Mouse (Mus musculus) B cell, adult 2 months (primary cell): Measurements from ENCODE around the gene Cpeb2.

Experiments
- DNase-seq, 2 experiments: peaks; one replicate each; pipeline ENCODE4 v3.0.0; 2022

Gene Cpeb2

GRCm38 (mm10) chr5:43239141-43239835, 6.3 kb downstream of the Cpeb2 start:
- no peak for DNase-seq

GRCm38 (mm10) chr5:43240729-43241128, 7.8 kb downstream of the Cpeb2 start:
- no peak for DNase-seq

- DNase-seq = no peak
Observed at GRCm38 (mm10) chr5:43246236-43246635, 13.3 kb downstream of the Cpeb2 start.

- DNase-seq = no peak
Observed at GRCm38 (mm10) chr5:43246954-43247353, 14.0 kb downstream of the Cpeb2 start.

GRCm38 (mm10) chr5:43248001-43248430, 15.0 kb downstream of the Cpeb2 start:
- DNase-seq = no peak

GRCm38 (mm10) chr5:43257490-43257889, 24.5 kb downstream of the Cpeb2 start:
- DNase-seq = no peak

- DNase-seq = no peak
Observed at GRCm38 (mm10) chr5:43258472-43259142, 25.6 kb downstream of the Cpeb2 start.

- no peak for DNase-seq
Observed at GRCm38 (mm10) chr5:43261814-43262213, 28.8 kb downstream of the Cpeb2 start.

- DNase-seq = no peak
Observed at GRCm38 (mm10) chr5:43263951-43264350, 31.0 kb downstream of the Cpeb2 start.

GRCm38 (mm10) chr5:43264696-43265095, 31.7 kb downstream of the Cpeb2 start:
- DNase-seq = no peak

GRCm38 (mm10) chr5:43277982-43278381, 45.0 kb downstream of the Cpeb2 start:
- no peak for DNase-seq

GRCm38 (mm10) chr5:43279774-43280173, 46.8 kb downstream of the Cpeb2 start:
- DNase-seq = peak; percentile 13 to 26

GRCm38 (mm10) chr5:43285756-43286155, 52.8 kb downstream of the Cpeb2 start:
- DNase-seq = no peak

- peak; percentile 25 to 29 for DNase-seq
Observed at GRCm38 (mm10) chr5:43289752-43290446, 56.9 kb downstream of the Cpeb2 start.

GRCm38 (mm10) chr5:43293136-43293535, 60.2 kb downstream of the Cpeb2 start:
- DNase-seq = no peak

GRCm38 (mm10) chr5:43297459-43297858, 64.5 kb downstream of the Cpeb2 start:
- DNase-seq = no peak

GRCm38 (mm10) chr5:43298975-43299374, 66.0 kb downstream of the Cpeb2 start:
- no peak for DNase-seq

- DNase-seq = no peak
Observed at GRCm38 (mm10) chr5:43300076-43300475, 67.1 kb downstream of the Cpeb2 start.

GRCm38 (mm10) chr5:43300979-43301378, 68.0 kb downstream of the Cpeb2 start:
- DNase-seq = no peak

- DNase-seq = no peak
Observed at GRCm38 (mm10) chr5:43303504-43303903, 70.5 kb downstream of the Cpeb2 start.

GRCm38 (mm10) chr5:43305449-43305848, 72.5 kb downstream of the Cpeb2 start:
- no peak for DNase-seq

- no peak for DNase-seq
Observed at GRCm38 (mm10) chr5:43309961-43310360, 77.0 kb downstream of the Cpeb2 start.

- DNase-seq = no peak
Observed at GRCm38 (mm10) chr5:43324311-43324862, 91.4 kb downstream of the Cpeb2 start.

- DNase-seq = no peak
Observed at GRCm38 (mm10) chr5:43325561-43325960, 92.6 kb downstream of the Cpeb2 start.
